Mouse (Mus musculus): ENCODE results near the gene Dnajc5. TPM values are rescaled to one million over a fixed set of nuclear protein-coding genes. Genes with fewer than 3 reads are reported as not detected.

Dnajc5 gene
- total RNA-seq, 4 experiments from 2014 or later: 57.8 to 71.4 (median 65.0) TPM

DNA sequence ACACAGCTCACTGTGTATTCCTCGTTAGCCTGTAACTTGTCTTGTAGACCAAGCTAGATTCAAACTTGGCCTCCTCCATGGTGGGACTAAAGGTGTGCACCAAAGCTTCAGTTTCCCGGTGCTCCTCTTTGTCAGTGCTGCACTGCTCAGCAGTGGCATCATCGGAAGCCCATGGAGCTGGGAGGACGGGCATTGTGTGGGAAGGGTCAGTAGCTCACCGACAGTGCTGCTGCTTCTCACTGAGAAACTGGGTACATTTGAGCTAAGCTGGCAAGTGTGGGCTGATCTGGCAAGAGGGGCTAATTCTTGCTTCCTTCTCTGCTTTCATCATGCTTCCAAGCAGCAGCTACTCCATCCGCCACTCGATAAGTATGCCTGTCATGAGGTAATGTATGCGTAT is 9.1 kb upstream of the Dnajc5 start:
- DNase-seq (ENCODE audit: low spot score): no peak

DNA sequence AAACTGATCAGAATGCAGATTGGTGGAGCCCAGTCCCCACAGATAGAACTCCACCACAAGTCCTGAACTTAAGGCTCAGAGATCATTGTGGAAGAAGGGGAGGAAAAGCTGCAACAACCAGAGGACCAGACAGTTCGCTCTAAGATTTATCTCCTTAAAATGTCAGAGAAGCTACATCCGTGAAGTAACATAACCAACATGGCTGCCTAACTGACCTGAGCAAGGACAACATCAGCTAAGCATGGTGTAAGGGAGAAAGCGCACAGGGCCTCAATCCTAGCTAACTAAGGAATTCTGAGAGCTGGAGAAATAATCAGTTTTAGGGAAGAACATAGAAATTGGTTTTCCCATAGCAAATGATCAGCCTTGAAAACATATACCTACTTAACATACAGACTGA is 1.1 kb upstream of the Dnajc5 start:
- DNase-seq (ENCODE audit: low spot score): no peak

DNA sequence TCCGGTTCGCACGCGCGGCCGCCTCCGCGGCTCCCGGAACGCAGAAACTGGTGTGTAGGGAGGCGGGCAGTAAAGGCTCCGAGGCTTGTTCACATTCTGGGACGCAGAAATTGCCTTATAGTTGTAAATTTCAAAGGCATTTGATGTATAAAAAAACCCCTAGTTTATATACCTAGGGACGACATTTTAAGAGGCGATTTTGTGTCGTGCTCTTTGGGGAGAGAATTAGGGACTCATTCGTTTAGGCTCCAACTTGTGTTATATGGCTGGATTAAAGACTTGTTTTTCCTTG is 597 bp downstream of the Dnajc5 start:
- DNase-seq (ENCODE audit: low spot score): no peak

DNA sequence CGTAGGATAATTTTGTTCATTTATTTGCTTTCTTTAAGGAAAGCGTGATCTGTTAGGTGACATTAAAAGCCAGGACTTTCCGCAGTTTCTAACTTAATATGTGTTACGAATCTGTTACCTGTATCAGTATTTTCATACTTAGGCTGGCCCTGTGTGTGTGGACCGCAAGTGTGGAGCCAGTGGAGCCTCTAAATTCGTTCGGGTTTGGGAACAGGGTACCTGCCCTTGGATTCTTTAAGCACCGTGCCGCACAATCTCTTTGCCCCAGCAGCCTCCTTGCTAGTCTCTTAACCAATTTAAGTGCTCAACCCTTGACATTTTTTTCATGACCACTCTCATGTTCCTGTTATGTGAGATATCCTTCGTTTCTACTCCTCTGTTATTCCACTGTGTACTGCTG is 1.2 kb downstream of the Dnajc5 start:
- DNase-seq (ENCODE audit: low spot score): no peak

DNA sequence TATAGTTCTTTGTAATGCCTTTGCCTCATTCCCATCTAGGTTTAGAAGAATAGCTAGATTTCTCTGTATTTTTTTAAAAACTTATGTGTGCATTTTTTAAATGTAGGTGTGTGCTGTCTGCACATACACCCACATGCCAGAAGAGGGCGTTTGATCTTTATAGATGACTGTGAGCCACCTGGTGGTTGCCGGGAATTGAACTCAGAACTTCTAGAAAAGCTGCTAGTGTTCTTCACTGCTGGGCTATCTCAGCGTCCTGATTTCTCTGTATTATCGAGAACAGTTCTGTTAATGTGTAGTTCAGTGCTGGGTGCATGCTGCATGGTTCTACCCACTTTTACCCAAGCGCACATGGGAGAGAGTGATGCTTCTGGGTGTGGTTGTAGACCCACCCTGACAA is 2.5 kb downstream of the Dnajc5 start:
- DNase-seq (ENCODE audit: low spot score): no peak

DNA sequence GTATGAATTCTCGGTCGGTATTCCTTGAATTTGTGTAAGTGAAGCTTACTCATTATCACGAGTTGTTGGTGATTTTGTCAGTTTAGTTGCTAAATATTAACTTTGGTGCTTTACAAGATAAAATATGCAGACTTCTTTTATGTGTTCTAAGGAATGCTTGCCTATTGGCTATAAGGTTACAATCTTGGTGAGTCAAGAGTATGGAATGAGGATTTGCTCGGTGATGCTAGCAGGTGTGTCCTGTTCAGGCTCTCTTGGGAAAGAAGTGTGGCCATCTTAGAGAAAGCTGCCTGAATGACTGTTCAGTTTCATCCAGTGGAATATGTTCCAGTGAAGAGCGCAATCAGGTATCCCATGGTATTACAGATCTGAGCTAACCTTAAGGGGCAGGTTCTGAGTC is 5.2 kb downstream of the Dnajc5 start:
- no peak for DNase-seq (ENCODE audit: low spot score)

GRCm38 (mm10) chr2:181529076-181529475 is 8.8 kb downstream of the Dnajc5 start:
- no peak for DNase-seq (ENCODE audit: low spot score)

- DNase-seq (ENCODE audit: low spot score): no peak
These were observed 12.3 kb downstream of the Dnajc5 start for GRCm38 (mm10) chr2:181532589-181532988.

DNA sequence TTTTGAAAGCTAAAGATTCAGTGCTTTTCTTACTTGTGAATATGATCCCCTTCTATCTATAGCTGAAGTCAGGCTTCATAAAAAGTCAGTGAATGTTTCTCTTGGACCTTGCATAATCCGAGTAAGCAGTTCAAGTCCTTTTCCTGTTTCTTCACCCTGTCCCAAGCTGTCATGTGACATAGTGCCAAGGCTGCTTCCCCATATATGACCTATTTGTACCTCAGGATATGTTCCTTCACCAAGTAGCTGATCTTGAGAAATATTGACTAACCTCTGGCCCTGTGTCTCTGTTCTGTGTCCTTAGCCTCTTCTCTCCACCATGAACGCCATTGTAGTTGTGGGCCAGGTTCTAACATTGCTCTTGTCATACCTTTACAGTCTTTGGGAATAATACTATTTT is 16.1 kb downstream of the Dnajc5 start:
- DNase-seq (ENCODE audit: low spot score): no peak

DNA sequence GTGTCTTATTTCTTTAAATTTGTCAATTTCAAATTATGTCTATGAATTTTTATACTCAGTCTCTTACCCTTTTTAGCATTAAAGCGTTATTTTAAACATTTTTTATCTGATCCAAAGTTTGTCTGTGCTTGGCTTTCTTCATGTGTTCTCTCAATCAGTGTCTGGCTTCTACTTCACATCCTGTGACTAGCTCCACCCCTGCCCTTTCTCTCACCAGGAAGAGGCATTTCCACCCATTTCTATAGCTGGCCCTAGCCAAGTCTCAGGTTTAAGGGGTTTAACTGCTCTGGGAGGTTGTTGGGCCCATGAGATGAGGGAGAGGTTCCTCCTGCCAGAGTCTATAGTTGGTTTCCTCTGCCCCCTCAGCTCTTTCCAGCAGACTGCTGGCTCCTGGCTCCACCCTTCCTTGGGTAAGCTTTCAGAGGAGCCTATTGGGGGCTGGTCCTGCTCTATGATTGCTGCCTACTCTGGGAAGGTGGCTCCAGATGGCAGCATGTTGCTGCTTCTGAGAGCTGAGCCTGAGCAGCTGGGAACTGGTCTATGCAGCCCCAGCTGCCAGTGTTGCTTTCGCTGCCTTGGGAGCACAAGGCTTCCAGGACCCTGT is 17.3 kb downstream of the Dnajc5 start:
- DNase-seq (ENCODE audit: low spot score): peak; percentile 31

- no peak for DNase-seq (ENCODE audit: low spot score)
These were observed 21.6 kb downstream of the Dnajc5 start for GRCm38 (mm10) chr2:181541761-181542380.

- no peak for DNase-seq (ENCODE audit: low spot score)
These were observed 25.9 kb downstream of the Dnajc5 start for GRCm38 (mm10) chr2:181546142-181546541.

- DNase-seq (ENCODE audit: low spot score): no peak
These were observed 27.9 kb downstream of the Dnajc5 start for GRCm38 (mm10) chr2:181548227-181548626.

DNA sequence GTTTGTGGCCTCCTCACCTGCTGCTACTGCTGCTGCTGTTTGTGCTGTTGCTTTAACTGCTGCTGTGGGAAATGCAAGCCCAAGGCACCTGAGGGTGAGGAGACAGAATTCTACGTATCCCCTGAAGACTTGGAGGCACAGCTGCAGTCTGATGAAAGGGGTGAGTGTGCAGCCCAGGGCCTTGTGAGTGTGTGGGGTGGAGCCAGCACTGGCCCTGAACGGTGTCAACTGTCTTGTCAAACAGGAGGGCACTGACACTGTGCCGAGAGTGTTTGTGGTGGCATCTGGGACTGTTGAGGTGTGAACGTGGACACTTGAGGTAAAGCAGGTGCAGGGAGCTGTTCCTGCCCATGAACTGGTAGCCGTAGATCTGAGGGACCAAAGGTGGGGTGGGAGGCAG is 28.4 kb downstream of the Dnajc5 start:
- no peak for DNase-seq (ENCODE audit: low spot score)

GRCm38 (mm10) chr2:181550233-181550632 is 29.9 kb downstream of the Dnajc5 start:
- no peak for DNase-seq (ENCODE audit: low spot score)

DNA sequence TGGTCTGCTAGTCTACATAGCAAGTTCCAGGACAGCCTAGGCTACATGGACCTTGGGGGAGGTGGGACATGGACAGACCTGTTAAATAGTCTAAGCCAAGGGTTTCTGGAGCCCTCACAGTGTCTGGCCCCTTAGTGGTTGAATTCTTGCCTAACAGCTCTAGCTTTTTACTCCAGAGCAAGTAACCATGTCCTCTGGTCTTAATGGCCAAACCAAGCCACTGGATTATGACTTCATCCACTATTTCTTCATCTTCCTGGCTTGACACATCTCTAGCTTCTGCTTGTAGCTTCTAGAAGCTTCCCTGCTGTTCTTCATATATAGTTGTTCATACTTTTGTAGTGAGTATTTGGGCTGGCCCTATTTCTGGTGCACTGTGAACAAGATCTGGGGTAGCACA is 33.5 kb downstream of the Dnajc5 start:
- no peak for DNase-seq (ENCODE audit: low spot score)

DNA sequence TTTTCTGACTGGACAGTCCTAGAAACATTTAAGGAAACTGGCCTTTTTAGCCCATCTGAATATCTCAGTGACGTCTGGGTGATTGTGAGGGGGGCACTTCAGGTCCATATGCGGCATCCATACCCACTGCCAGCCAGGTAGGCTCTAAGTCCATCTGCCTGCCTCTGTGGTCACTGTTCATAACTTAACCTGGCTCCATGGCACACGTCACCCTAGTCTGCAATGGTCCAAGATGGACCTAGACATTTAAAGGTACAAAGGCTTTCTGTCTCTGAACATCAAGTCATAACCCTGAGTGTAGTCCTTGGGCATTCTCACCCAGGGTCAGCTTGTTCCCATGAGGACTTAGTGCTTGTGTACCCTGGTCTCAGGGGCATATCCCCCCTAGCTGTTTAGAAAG is 47.1 kb downstream of the Dnajc5 start:
- DNase-seq (ENCODE audit: low spot score): no peak

DNA sequence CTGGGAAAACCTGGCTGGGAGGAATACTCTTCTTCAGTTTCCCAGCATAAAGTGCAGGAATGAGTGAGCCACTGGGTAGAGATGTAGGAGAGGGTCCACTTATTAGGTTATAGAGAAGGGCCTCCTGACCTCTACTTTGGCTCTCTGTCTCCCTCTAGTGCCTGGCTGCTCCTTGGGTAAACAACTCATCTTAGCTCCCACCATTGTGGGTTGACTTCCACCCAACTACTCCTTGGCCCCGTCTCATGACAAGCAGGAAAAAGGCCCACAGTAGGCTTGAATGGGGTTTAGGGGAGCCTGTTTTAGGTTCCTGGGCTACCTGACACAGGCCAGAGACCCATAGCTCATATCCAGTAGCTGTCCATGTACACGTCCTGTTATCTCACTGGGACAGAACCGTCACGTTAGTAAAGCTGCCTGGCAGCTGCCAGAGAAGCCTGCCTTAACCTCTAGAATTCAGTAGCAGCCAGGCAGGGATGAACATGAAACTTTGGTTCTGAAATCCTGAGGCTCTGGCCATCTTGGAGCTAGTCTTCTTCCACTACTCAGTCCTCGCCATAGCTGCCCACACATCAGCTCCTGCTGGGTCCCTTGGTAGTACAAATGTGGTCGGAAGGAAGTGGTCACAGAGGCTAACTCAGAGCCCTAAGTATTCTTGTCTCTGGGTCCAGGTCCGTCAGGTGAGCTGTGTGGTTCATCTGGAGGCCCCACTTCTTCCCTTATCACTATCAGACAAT is 48.2 kb downstream of the Dnajc5 start:
- DNase-seq (ENCODE audit: low spot score): peak; percentile 57

DNA sequence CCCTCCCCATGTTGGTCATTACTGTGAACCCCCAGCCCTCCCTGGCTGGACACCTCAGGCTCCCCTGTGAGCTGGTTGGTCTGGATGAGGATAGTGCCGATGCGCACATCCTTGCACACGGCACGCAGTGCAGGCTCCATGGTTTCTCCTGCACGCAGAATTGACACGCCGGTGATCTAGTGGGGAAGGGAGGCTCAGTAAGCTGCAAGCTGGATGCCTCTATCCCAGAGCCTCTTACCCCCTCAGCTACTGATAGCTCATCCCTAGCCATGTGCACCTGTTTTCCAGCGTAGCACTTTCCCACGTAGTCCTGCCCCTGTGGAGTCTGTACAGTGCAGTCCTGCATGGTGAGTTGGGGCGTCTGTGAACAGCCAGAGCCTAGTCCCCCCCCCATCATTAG is 49.6 kb downstream of the Dnajc5 start:
- no peak for DNase-seq (ENCODE audit: low spot score)

GRCm38 (mm10) chr2:181570375-181570774 is 50.1 kb downstream of the Dnajc5 start:
- DNase-seq (ENCODE audit: low spot score): no peak

DNA sequence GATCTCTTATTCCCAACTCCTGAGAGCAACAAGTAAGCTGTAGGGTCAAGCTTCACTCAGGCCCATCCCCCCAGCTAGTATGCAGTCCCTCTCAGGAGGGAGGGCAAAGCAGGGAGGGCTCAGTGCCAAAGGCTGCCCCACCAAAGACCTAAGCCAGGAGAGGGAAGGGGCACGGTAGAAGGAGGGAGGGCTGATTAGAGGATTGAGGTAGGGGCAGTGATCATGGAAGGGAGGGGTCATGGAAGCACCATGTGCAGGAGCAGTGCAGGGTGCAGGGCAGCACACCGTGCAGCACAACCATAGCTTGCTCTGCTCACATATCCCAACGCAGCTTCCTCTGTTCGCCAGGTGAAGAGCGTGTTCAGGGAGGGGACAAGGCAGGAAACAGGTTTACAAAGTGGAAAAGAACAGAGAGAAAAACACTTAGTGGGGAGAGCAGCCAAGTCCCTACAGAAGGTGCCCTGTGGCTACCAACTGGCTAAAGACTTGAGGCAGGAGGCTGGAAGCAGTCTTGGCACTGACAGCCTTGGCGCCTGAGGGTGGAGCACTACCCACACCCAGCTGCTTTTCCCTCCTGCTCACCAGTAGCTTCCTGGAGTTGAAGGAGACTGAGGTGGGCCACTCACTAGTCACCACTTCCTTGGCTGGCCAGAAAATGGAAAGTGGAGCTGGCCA is 50.8 kb downstream of the Dnajc5 start:
- DNase-seq (ENCODE audit: low spot score): no peak

DNA sequence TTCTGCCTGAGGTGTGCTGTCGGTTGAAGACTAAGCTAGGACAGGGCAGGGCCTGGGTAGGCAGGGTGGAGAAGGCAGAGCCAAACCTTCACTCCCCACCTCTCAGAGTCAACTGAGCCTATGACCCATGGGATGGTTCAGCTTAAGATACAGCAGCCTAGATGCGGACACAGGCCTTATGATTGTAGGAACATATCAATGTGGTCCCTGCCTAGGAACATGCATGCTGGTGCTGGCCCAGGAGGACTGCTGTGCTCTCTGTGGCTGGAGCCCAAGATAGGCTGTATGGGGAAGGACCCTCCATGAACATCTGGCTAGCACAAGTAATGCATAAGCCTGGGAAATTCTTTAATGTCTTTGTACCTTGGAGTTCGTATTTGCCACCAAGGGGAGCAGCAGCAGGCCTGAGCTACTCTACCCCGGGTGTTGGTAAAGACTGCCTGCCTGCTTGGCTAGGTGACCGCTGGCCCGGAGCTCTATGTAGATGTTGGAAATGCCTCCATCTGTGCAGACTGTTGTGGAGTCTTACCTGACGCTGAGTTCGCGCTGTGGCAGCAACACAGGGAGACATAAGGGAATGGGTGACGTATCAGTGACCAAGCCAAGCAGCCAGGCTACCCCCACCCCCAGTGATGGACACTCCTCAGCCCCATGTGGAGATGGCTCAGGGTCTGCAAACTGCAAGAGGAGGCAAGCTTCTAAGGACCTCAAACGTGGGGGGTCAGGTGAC is 51.8 kb downstream of the Dnajc5 start:
- no peak for DNase-seq (ENCODE audit: low spot score)

All from heart, adult 8-10 months (tissue).